Mouse (Mus musculus) thymus, postnatal 25 days (tissue): ENCODE data around the gene Aldh6a1.

Experiments
- DNase-seq: peaks from one replicate; pipeline ENCODE4 v3.0.0; 2022

Aldh6a1 gene

DNA sequence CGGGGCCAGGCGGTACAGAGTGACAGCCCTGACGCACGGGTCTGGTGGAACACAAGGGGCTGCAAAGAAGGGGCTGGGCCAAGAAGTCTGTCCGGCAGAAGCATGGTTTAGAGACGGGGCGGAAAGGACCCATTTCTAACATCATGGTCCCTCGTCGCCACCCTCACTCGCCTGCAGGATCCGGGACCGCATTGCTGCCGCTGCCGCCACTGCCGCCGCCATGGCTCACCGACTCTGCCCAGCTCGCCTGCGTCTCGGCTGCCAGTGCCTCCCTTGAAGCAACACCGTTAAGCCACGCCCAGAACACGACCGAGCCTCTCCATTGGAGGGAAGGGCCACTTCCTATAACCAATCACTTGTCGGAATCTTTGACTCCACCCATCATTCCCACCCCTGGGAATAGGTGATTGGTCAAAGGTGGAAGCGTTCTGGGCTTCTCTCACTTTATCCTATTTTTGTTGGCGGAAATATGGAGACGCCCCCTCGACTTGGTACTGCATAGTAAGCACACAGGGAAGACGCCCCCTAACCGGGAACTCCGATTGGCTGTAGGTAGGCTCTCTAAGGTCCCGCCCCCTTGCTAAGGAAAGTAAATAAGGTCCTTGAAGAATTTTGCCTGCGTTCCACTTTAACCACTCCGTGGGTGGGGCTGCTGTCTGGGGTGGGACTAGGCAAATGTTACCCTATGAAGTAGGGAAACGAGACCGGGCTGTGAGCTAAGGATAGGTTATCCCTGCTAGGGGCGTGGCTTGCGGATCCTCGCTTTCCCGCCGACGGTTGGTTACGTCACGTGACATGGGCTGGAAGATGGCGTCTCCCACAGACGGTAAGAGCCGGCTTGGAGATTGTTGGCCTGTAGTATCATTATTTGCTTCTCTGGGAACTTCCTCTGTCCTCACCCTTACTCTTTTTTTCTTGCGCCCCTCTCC, at the start of gene Aldh6a1, which contains the start of gene Lin52:
Gene Aldh6a1, minus strand, starts transcription at position 287 of the 929 bp plus-strand sequence.
Gene Lin52, plus strand, starts transcription at position 705 of the 929 bp plus-strand sequence.
- peak; percentile 94 for DNase-seq

DNA sequence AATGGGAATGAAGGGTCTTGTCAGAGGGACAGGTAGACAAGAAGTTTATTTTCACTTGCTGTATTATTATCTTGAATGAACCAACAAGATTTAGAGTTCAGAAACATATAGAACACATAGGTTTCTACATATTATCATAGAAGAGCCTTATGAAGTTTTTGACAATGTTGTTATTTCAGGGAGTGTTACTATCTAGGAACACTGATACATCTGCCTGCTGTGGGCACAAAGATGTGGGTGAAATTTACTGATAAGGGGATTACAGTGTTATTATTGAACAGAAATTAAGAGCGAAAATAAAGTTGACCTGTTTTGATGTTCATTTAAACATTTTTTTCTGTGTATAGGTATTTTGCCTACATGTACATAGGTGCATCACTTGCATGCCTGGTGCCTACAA, 46.0 kb upstream of the Aldh6a1 start:
- DNase-seq, result no peak

DNA sequence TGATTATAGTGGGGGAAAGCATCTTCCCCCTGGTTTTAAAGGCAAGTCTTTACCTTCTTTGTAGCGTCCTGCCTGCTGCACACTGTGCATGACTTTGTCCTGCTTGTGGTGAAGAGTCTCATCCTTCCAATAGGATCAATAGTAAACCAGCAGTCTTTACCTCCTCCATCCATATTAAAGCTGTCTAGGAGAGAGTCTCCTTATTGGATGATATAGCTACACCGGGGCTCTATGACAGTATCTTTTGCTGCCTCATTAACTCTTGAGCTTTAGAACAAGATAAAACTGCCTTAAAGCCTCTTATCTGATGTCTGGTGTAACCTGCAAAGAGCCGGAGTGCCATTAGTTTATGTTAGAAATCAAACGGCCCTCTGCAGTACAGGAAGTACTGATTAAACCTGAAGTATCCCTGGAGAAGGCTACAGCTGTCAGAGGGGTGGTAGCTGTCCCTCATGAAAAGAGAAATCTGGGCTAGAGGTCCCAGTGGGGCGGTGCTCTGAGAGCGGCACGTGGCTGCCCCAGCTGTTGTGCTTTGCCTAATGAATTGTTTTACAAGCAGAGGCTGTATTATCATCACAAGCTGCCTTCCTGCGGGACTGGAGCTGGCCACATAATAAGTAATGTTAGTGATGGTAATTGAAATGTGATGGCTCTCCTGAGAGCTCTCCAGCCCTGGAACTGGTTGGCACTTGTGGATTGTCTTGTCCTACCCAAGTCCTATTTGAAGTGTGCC, 36.7 kb upstream of the Aldh6a1 start:
- no peak for DNase-seq

DNA sequence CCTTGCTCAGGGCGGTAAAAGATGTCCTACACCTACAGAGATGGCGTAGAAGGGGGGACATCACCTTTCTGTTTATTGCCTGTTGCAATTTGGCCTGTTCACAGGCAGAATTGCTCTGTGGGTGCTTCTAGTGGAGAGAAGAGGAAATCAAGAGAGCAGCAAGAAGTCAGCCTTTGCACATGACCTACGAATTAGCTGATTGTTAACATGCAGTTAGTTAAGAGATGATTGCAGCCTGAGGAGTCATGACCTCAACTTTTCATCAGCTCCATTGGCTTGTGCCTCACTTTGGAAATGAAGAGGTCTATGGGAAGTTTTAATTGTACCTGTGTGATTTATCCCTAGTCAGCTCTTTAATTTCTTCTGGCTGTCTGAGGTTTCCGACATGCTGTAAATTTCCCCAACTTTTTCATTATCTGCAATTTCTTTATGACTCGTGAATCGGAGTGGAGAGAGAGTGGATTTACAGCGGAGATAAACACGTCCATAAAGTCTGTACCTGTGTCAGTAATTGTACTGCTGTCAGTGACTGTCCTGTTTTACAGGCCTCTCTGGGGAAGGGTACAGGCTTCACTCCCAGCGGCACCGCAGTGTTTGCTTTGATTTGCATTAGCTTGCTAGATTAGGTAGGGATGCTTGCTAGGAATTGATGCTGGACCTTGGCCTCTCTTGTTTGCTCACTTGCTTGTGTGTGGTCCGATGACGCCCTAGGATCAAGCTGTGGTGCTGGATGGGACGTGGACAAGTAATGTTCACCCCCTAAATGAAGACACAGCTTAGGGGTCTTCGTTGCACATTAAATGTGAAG, 32.2 kb upstream of the Aldh6a1 start:
- DNase-seq, result no peak

DNA sequence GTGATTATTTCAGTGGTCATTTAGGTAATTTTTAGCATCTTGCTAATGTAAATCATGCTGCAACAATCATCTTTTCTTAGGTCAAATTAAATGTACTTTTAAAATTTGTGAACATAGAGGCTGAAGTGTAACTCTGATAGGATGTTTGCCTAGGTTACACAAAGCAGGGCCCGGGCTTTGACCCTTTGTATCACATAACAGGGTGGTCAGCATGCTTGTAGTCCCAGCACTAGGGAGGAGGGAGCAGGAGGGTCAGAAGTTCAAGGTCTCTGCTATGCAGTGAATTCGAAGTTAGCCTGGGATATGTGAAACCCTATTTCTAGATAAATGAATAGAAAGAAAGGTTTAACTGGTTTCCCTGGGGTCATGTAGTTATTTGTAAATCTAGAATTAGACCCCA, 30.4 kb upstream of the Aldh6a1 start:
- no peak for DNase-seq

DNA sequence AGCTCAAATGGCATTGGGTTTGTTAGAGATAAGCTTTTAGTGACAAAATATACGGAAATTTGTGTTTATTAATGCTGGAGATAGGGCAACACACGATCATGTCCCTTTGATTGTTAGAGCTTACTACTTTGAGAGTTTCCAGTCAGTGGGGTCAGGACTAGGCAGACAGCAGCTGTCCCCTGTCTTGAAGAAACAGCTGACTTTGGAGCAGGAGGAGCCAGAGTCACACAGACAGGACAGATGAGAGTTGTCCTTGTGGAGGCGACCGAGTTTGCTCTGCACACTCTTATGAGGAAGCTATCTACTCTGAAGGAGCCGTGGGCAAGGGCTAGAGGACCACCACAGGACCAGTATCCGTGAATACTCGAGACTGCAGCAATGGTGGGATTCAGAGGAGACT, 28.1 kb upstream of the Aldh6a1 start:
- DNase-seq, result no peak

DNA sequence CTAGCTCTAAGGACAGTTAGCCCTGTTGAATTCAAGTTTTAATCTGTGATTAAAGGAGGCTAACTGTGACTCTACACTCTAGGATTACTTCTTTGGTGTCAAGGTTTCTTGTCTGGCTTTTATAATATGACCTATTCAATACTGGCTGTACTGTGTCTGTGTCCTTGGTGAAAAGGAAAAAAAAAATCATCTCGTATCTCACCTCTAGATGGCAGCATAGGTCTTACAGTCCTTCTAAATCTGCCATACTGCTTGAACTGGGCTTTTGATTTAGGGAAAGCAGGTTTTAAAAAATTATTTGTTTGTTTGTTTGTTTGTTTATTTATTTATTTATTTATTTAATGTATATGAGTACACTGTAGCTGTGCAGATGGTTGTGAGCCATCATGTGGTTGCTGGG, 17.9 kb upstream of the Aldh6a1 start:
- DNase-seq, result no peak

DNA sequence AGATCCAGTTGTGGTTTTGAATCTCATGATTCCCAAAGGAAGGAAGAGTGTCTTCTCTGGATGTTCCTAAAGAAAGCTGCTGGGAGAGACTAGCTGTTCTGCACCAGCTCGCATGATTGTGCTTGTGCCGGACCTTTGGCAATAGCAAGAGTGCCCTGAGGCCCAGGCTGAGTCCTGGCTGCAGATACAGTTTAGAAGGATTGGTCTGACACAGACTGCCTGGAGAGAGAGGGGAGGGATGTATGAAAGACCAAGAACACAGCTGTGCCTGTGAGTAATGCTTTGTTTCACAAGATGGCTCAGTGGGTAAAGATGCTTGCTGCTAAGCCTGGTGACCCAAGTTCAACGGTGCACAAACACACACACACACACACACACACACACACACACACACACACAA, 12.1 kb upstream of the Aldh6a1 start:
- DNase-seq, result no peak

DNA sequence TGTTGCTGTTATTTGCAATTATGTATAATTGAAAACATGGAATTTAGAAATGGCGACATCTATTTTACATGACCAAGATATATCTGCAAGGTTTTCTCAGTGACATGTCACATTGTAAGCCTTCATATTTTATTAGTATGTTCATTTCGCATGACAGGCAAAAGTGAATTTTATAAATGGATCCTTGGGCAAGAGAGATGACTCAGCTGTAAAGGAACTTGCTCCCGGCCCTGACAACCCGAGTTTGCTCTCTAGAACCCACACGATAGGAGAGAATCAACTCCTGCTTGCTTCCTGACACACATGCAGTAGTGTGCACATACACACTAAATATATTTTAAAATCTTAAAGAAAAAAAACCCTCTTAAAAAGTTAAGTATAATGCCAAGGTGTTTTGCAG, 10.6 kb upstream of the Aldh6a1 start:
- DNase-seq, result no peak

DNA sequence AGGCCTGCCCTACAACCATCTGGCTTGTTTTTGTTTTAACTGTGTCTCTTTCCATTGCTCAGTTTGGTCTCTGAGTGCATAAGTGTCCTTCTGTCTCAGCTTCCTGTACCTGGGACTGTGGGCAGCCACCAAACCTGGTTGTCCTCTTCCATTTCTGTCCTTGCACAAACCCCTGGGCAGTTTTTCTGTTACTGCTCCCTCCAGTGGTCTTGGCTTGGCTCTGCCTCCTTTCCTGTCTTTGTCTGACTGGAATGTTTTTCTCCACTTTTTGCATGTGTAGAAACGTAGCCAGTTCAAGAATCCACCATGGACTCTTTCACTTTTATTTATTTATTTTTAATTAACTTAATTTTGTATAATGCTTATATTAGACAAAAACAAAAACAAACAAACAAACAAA, 9.0 kb upstream of the Aldh6a1 start:
- DNase-seq, result no peak

DNA sequence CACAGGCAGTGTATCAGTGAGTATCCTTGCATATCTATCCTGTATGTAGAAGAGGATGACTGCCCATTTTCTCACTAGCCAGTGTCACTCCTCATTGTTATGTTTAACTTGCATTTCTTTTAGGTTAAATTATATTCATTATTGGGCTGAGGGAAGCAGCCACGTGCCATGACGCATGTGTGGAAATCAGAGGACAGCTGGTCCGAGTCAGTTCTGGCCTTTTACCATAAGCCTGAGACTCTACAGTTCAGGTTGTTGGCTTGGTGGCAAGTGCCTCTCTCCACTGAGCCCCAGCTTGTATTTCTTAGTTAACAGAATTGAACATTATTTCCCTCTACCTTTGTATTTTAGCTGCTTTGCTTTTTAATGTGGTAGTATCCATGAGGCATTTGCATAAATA, 6.1 kb upstream of the Aldh6a1 start:
- no peak for DNase-seq

DNA sequence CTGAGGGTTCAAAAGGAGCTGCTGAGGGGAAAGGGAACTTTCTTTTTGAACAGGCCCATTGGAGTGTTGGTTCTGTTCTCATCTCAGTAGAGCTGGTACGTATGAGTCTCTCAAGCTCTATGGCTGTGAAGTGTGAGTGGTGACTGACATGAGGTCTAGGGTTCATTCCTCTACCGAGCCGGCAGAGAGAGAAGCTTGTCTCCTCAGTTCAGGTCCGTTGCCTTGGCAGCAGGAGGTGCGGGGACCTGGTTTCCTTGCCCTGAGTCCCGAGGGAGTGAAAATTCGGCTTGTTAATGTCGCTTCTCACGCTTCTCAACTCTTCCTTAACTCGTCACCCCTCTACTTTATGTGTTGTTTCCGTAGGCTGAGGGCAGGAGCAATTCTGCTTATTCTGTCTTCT, 997 bp upstream of the Aldh6a1 start:
- no peak for DNase-seq

DNA sequence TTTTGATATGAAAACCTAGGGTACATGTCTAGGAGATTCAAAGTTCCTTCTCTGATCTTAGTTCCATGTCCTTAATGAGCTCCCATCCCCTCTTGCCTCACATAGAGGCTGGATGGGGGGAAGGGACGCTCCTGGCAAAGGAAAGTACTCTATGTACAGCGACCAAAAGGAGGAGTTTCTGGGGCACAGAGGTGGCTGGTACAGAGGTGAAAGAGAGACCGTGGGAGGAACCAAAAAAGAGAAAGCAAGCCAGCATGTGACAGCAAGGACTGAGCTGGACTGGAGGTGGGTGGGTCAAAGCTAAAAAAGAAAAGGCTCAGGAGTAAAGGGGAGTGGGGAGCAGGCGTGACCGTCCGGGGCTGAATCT, 470 bp downstream of the Aldh6a1 start:
- no peak for DNase-seq

DNA sequence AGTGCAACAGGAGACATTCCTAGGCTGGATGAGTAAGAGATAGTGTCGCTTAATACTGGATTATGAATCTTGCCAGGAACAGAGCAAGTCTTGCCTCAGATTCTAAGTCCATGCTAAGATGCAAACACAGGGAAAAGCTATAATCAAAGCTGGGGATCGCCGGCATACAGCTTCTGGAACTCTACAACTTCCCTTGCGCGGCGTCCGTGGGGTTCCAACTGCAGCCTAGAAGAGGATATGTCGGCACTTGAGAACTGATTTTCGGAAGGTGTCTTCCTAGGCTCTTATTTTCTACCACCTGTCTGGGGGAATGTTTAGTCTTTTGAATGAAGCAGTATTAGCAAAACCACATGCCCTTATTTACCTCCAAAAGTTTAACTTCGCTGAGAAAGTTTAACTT, 917 bp downstream of the Aldh6a1 start:
- no peak for DNase-seq

DNA sequence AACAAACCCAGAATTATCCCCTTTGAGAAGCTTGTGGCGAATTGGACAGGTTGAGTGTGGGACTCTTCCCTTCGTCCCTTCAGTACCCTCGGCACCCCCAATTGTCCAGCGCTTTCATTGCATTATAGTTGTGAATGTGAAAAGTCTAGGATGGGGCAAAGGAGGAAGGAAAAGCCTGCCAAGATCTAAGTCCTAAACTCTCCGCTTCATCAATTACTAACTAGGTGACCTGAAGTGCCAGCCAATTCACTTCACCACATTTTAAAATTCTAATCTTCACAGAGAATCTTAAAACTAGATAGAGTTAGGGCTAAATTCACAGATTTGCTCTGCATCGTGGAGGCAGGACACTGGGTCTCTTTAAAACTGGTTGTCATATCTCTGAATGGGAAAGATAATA, 2.6 kb downstream of the Aldh6a1 start:
- no peak for DNase-seq

DNA sequence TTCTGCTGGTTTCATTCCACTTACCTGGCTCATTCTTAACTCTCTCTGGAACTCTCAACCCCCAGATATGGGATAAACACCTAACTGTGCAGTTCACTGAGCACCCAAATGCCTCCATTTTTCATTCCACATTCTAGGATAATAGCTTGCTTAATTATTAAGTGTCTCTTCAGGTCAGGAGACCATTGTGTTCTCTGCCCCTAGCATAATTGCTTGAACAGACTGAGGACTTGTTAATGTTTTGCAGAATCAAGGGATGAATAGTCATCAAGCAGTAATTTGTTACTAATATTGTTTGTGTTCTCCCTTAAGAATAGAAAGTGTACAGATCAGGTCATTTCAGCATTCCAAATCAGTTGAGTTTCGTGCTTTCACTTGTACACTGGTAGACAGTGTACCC, 3.4 kb downstream of the Aldh6a1 start:
- DNase-seq, result no peak

DNA sequence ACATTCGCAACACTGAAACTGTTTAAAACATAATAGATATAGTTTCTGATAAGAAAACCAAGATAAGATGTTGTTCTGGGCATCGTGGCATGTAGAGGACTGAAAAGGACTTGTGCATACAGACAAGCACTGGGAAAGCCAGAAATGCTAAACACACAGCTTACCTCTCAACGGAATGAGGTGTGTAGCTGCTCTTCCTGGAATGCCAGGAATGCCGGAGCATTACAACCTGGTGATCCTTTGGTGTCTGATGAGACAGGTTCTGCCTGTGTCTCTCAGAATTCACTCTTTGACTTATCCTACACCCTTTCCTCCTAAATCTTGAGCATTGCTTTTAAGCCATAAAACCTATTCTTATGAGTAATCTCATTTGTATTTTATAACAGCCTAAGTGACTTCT, 8.3 kb downstream of the Aldh6a1 start:
- DNase-seq, result no peak

DNA sequence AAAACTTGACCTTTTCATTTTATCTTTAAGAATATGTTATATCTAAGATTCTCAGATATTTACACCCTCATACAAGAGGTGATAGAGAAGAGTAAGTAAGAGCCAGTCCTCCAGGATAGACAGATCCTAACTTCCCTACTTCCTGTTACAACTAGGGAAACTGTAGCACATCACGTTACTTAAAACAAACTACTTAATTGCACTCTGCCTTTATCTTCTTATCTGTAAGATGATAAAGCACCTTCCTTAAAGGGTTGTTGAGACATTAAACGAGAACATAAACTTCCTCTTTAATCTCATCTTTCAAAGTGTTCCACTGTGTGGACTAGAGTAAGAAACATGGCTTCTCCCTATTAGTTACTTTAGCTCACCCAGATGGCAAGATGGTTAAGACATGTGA, 12.1 kb downstream of the Aldh6a1 start:
- no peak for DNase-seq

DNA sequence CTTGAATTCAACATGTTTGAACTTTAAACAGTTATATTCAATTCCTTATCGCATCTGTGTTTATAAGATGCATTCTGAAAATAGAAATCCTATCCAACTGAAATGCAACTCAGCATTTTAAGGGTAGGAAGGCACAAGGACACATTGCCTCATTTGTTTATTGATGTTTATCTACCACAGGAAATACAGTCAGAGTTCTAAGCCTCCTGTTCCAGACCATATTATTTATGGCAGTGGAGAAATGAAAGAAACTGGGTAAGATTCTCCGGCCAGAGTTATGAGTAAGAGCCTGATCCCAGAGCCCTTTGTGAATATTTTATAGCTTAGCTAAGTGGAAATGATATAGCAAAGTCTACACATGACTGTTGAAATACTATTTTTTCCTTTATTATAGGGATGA, 21.0 kb downstream of the Aldh6a1 start:
- DNase-seq, result no peak

DNA sequence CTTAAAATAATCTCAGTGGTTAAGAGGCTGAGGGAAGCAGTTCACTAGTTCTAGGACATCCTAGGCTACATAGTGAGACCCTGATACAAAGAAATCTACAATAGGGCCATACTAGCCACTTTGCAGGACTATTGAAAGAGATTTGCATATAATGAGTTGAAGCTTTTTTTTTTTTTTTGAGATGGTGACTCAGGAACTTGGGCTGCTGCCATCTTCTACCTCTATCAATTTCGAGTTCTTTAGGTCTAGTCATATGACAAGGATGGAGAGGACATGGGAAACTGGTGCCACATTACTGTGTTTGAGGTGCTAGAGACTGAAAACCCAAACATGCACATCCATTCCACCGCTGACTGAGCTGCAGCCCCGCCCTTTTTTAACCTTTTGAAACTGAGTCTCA, 26.8 kb downstream of the Aldh6a1 start:
- no peak for DNase-seq

DNA sequence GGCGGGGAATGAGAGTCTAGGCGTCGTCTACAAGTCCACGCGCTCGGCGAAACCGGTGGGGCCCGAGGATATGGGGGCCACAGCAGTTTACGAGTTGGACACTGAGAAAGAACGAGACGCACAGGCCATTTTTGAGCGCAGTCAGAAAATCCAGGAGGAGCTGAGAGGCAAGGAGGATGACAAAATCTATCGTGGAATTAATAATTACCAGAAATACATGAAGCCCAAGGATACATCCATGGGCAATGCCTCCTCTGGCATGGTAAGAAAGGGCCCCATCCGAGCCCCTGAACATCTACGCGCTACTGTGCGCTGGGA, 33.2 kb downstream of the Aldh6a1 start:
- DNase-seq, result no peak

DNA sequence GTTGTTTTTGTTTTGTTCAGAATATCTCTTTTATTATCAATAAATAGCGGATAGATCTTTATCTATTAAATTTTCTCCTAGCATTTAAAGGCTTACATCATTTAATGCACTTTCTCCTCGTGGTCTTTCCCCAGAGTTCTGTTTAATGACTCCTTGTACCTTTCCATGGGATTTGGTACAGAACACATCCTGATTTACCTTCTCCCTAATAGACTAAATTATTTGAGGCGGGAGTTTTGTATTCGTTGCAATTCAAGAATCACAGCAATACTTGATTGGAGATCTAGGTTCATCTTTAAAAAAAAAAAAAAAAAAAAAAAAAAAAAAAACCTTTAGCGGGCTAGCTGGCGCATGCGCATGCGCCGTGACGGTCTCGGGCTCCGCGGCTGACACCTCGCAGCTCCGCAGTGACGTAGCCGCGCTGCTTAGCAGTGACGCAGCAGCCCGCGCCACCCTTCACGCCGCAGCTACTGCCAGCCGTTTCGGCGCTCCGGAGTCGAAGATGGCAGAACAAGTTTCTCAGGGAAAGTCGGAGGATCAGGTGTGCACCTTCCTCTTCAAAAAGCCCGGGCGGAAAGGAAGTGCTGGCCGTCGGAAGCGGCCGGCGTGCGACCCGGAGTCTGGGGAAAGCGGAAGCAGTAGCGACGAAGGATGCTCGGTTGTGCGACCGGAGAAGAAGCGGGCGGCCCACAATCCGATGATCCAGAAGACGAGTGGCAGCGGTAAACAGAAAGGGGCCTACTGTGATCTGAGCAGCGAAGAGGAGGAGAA, 33.8 kb downstream of the Aldh6a1 start, which contains the start of gene Rnf113a2:
Gene Rnf113a2, plus strand, starts transcription at position 363 of the 771 bp plus-strand sequence.
- peak; percentile 86 for DNase-seq
